ENCODE assay signal across 8 mouse cellular contexts in the genomic region with DNA sequence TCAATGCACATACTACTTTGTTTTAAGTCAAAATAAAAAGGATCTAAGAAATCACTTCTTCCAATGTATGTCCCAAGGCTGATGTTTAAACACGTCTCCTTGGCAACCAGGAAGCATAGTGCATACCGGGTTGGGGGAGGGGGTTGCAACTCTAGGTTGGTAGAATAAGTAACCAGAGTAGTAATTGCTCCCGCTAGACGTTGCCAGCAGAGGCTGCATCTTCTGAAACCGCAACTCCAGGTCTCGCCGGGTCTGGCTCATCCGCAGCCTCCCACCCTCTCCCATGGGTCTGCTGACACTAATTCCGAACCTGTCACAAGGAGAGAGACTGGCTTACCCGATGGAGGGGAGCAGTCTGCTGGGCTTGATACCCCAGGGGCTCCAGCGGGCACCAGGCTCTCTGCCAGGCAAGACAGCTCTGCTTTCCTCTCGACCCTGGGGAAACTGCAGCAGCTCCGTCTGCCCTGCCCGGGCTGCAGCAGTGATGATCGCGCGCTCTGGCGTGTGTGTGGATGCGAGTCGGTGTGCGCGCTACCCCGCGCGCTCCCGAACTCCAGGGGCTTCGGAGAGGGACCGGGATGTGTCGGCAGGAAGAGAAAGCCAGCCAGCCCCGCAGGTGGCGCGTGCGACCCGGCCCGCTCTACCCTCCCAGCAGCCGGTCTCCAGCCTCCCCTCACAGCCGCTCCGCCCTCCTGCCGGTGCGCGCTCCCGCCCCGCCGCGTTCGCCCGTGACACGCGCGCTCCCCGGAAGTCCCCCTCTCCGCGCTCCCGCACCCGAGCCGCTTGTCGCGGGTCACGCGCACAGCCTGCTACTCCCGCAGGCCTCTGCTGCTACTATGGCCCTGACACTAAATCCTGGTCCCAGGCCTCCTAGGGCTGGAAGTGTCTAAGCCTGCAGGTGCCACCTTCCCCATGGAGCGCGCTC. TPM values are rescaled to one million over a fixed set of nuclear protein-coding genes. Genes with fewer than 3 reads are reported as not detected.
DNase-seq lines count a peak whose midpoint lies in the region; ATAC-seq lines count a peak whose summit lies in the region.

A gene (minus strand): TSS at position 724 of the 925 bp plus-strand sequence.

- no peaks in the 10 kb centered on the region for H3K36me3 ChIP-seq in embryonic facial prominence, embryonic 14.5 days (ENCODE audit: control insufficient read depth, insufficient read depth, low read length)
- H3K36me3 ChIP-seq in heart, embryonic 11.5 days (ENCODE audit: control insufficient read depth, insufficient read depth, low read length), result no peaks in the 10 kb centered on the region
- no peaks in the 10 kb centered on the region for H3K36me3 ChIP-seq in kidney, embryonic 16.5 days (ENCODE audit: insufficient read depth, low read length)
- no peaks in the 10 kb centered on the region for H3K36me3 ChIP-seq in liver, embryonic 11.5 days (ENCODE audit: control insufficient read depth, insufficient read depth, low read length)
- H3K36me3 ChIP-seq in neural tube, embryonic 13.5 days, result no peaks in the 10 kb centered on the region

- ATAC-seq in CD4-positive, CD25-positive, alpha-beta regulatory T cell, adult 4 months, result no peak
- ATAC-seq in embryonic facial prominence, embryonic 14.5 days (ENCODE audit: low read depth), result peak; percentile 93
- ATAC-seq in heart, embryonic 11.5 days (replicated peaks; ENCODE audit: insufficient number of reproducible peaks, low FRiP score, low TSS enrichment), result peak; percentile 83
- peak; percentile 96 for ATAC-seq in kidney, embryonic 16.5 days (ENCODE audit: low FRiP score, low TSS enrichment)
- peak; percentile 79 for ATAC-seq in liver, embryonic 11.5 days (replicated peaks; ENCODE audit: low FRiP score)
- peak; percentile 94 for ATAC-seq in neural tube, embryonic 13.5 days (ENCODE audit: low read depth)

- H3K9me3 ChIP-seq in embryonic facial prominence, embryonic 14.5 days (ENCODE audit: control insufficient read depth, low read length), result no peaks in the 10 kb centered on the region
- H3K9me3 ChIP-seq in heart, embryonic 11.5 days (replicated peaks; ENCODE audit: control insufficient read depth, low read length), result no peaks in the 10 kb centered on the region
- H3K9me3 ChIP-seq in kidney, embryonic 16.5 days (ENCODE audit: low read length), result no peaks in the 10 kb centered on the region
- H3K9me3 ChIP-seq in liver, embryonic 11.5 days (ENCODE audit: control insufficient read depth, low read length), result no peaks in the 10 kb centered on the region
- H3K9me3 ChIP-seq in neural tube, embryonic 13.5 days, result no peaks in the 10 kb centered on the region

- peak; percentile 25 for DNase-seq in CD4-positive, CD25-positive, alpha-beta regulatory T cell, adult 2 months (ENCODE audit: low read depth, low spot score)
- DNase-seq in embryonic facial prominence, embryonic 14.5 days (ENCODE audit: low spot score), result peak; percentile 86
- DNase-seq in liver, embryonic 11.5 days (ENCODE audit: low spot score), result peak; percentile 75
- DNase-seq in testis, postnatal 10 days (ENCODE audit: low spot score), result peak; percentile 81

- no peaks in the 10 kb centered on the region for H3K27me3 ChIP-seq in embryonic facial prominence, embryonic 14.5 days (replicated peaks; ENCODE audit: control insufficient read depth, insufficient read depth, low read length)
- no peaks in the 10 kb centered on the region for H3K27me3 ChIP-seq in heart, embryonic 11.5 days (ENCODE audit: control insufficient read depth, insufficient read depth, low read length)
- H3K27me3 ChIP-seq in kidney, embryonic 16.5 days (ENCODE audit: insufficient read depth, low read length), result no peaks in the 10 kb centered on the region
- no peaks in the 10 kb centered on the region for H3K27me3 ChIP-seq in liver, embryonic 11.5 days (replicated peaks; ENCODE audit: control insufficient read depth, insufficient read depth, low read length)
- H3K27me3 ChIP-seq in neural tube, embryonic 13.5 days, result no peaks in the 10 kb centered on the region

- H3K27ac ChIP-seq in embryonic facial prominence, embryonic 14.5 days (replicated peaks; ENCODE audit: low read depth, low read length), result 0 out of 2 replicates have a peak within 1 kb of the TSS, but pooled peaks have one; percentile 0
- H3K27ac ChIP-seq in heart, embryonic 11.5 days (ENCODE audit: low read depth, low read length), result 0 out of 2 replicates have a peak within 1 kb of the TSS, but pooled peaks have one; percentile 17
- peak within 1 kb of the TSS; percentile 76 for H3K27ac ChIP-seq in kidney, embryonic 16.5 days (ENCODE audit: low read length)
- H3K27ac ChIP-seq in liver, embryonic 11.5 days (ENCODE audit: low read depth, low read length), result no peak within 1 kb of the TSS
- peak within 1 kb of the TSS; percentile 96 for H3K27ac ChIP-seq in neural tube, embryonic 13.5 days (replicated peaks)

- H3K4me1 ChIP-seq in embryonic facial prominence, embryonic 14.5 days (ENCODE audit: control insufficient read depth, insufficient read depth, low read length), result no peaks in the 10 kb centered on the region
- no peaks in the 10 kb centered on the region for H3K4me1 ChIP-seq in heart, embryonic 11.5 days (ENCODE audit: control insufficient read depth, insufficient read depth, low read length)
- H3K4me1 ChIP-seq in kidney, embryonic 16.5 days (ENCODE audit: insufficient read depth, low read length), result 0 out of 2 replicates have a peak, but pooled peaks cover 7% of the 10 kb centered on the region
- no peaks in the 10 kb centered on the region for H3K4me1 ChIP-seq in liver, embryonic 11.5 days (replicated peaks; ENCODE audit: control insufficient read depth, insufficient read depth, low read length)
- H3K4me1 ChIP-seq in neural tube, embryonic 13.5 days (replicated peaks), result peaks cover 34% of the 10 kb centered on the region

- H3K9ac ChIP-seq in embryonic facial prominence, embryonic 14.5 days (ENCODE audit: low read depth, low read length), result peak within 1 kb of the TSS; percentile 69
- peak within 1 kb of the TSS; percentile 77 for H3K9ac ChIP-seq in heart, embryonic 11.5 days (ENCODE audit: low read depth, low read length)
- H3K9ac ChIP-seq in kidney, embryonic 16.5 days (replicated peaks; ENCODE audit: low read length), result peak within 1 kb of the TSS; percentile 75
- H3K9ac ChIP-seq in liver, embryonic 11.5 days (ENCODE audit: low read depth, low read length), result peak within 1 kb of the TSS; percentile 61
- peak within 1 kb of the TSS; percentile 84 for H3K9ac ChIP-seq in neural tube, embryonic 13.5 days

- under 1% methylated on average over 32 of the region's 63 CpGs for WGBS in embryonic facial prominence, embryonic 14.5 days
- WGBS in heart, embryonic 11.5 days (ENCODE audit: insufficient replicate concordance), result under 1% methylated on average over 54 of the region's 63 CpGs
- WGBS in kidney, embryonic 16.5 days, result under 1% methylated on average over 61 of the region's 63 CpGs
- 1% methylated on average over 48 of the region's 63 CpGs for WGBS in liver, embryonic 11.5 days
- WGBS in neural tube, embryonic 13.5 days, result under 1% methylated on average over 59 of the region's 63 CpGs

- peak within 1 kb of the TSS; percentile 86 for H3K4me2 ChIP-seq in embryonic facial prominence, embryonic 14.5 days (ENCODE audit: low read depth, low read length)
- peak within 1 kb of the TSS; percentile 63 for H3K4me2 ChIP-seq in heart, embryonic 11.5 days
- H3K4me2 ChIP-seq in kidney, embryonic 16.5 days (replicated peaks; ENCODE audit: low read depth, low read length), result peak within 1 kb of the TSS; percentile 91
- peak within 1 kb of the TSS; percentile 90 for H3K4me2 ChIP-seq in liver, embryonic 11.5 days
- H3K4me2 ChIP-seq in neural tube, embryonic 13.5 days, result peak within 1 kb of the TSS; percentile 72

- peak within 1 kb of the TSS; percentile 58 for H3K4me3 ChIP-seq in embryonic facial prominence, embryonic 14.5 days (ENCODE audit: low read depth, low read length)
- H3K4me3 ChIP-seq in heart, embryonic 11.5 days (ENCODE audit: low read depth, low read length), result peak within 1 kb of the TSS; percentile 74
- H3K4me3 ChIP-seq in kidney, embryonic 16.5 days (ENCODE audit: low read length), result peak within 1 kb of the TSS; percentile 60
- H3K4me3 ChIP-seq in liver, embryonic 11.5 days (ENCODE audit: low read depth, low read length), result peak within 1 kb of the TSS; percentile 66
- peak within 1 kb of the TSS; percentile 84 for H3K4me3 ChIP-seq in neural tube, embryonic 13.5 days

RNA-seq across cellular contexts. Expression of the gene that starts here (rescaled TPM):
- under 1 TPM; 0.10 to 0.27 TPM for polyA plus RNA-seq in CD4-positive, CD25-positive, alpha-beta regulatory T cell, adult 4 months (2017; shearing (Covaris generic))
- 2.8 TPM in 2 replicates for polyA plus RNA-seq in embryonic facial prominence, embryonic 14.5 days (2014; fragmentation: Nextera tagmentation; extraction: Ambion mirVana)
- polyA plus RNA-seq in heart, embryonic 11.5 days (2014; fragmentation: Nextera tagmentation; extraction: Ambion mirVana), result 2.4 and 2.9 TPM in 2 replicates
- polyA plus RNA-seq in kidney, embryonic 16.5 days (2015; fragmentation: Nextera tagmentation; extraction: Ambion mirVana), result 4.0 and 4.5 TPM in 2 replicates
- 0.34 and 0.51 TPM in 2 replicates for polyA plus RNA-seq in liver, embryonic 11.5 days (2014; fragmentation: Nextera tagmentation; extraction: Ambion mirVana)
- polyA plus RNA-seq in neural tube, embryonic 13.5 days (2015; fragmentation: Nextera tagmentation; extraction: Ambion mirVana), result 23.5 and 24.3 TPM in 2 replicates

Comparison
In these comparisons a context has a peak if more than half of its experiments do, and no peak if none do; other contexts are left out.
1. Peak in DNase-seq, ATAC-seq, H3K4me3 ChIP-seq, H3K9ac ChIP-seq and H3K4me2 ChIP-seq in liver, embryonic 11.5 days; RNA of the gene not detected or under 1 TPM.
2. DNase-seq: peak in every context shown above with its lines; median percentile 86 in embryonic facial prominence, embryonic 14.5 days; 81 in testis, postnatal 10 days; 75 in liver, embryonic 11.5 days; 25 in CD4-positive, CD25-positive, alpha-beta regulatory T cell, adult 2 months.